Mouse (Mus musculus) limb, embryonic 11.5 days (tissue): ENCODE data around the gene Abl2. TPM values are rescaled to one million over a fixed set of nuclear protein-coding genes. Genes with fewer than 3 reads are reported as not detected.

Experiments used
- ATAC-seq: fragments of 200-750 bp; cut with Nextera tagmentation; 2 replicates; pipeline ENCODE4 v1.8.0; 2017; ENCODE audit warnings: low read depth; ENCODE audit not compliant: insufficient number of reproducible peaks, low FRiP score, low TSS enrichment
- DNase-seq: peaks from one replicate; pipeline ENCODE4 v3.0.0-alpha.2; 2015; ENCODE audit warnings: low spot score
- H3K27ac ChIP-seq: fragments of 300-500 bp; sonication (generic); replicated peaks from 2 replicates; pipeline ENCODE4 v1.5.1; 2014; ENCODE audit warnings: low read depth, mild to moderate bottlenecking, low read length
- H3K27me3 ChIP-seq: fragments of 300-500 bp; sonication (generic); 2 replicates; pipeline ENCODE4 v1.6.1; 2014; ENCODE audit warnings: mild to moderate bottlenecking, low read length, mixed read lengths; ENCODE audit not compliant: control insufficient read depth, insufficient read depth
- H3K36me3 ChIP-seq: fragments of 300-500 bp; sonication (generic); 2 replicates; pipeline ENCODE4 v1.6.1; 2014; ENCODE audit warnings: mild to moderate bottlenecking, low read length, moderate library complexity, mixed read lengths; ENCODE audit not compliant: control insufficient read depth, insufficient read depth
- H3K4me1 ChIP-seq: fragments of 300-500 bp; sonication (generic); 2 replicates; pipeline ENCODE4 v1.6.1; 2014; ENCODE audit warnings: low read length, mixed read lengths; ENCODE audit not compliant: control insufficient read depth, insufficient read depth
- H3K4me2 ChIP-seq: fragments of 300-500 bp; sonication (generic); 2 replicates; pipeline ENCODE4 v1.6.1; 2014; ENCODE audit warnings: low read depth, mild to moderate bottlenecking, moderate library complexity; ENCODE audit not compliant: severe bottlenecking
- H3K4me3 ChIP-seq: fragments of 300-500 bp; sonication (generic); 2 replicates; pipeline ENCODE4 v1.5.1; 2014; ENCODE audit warnings: low read depth, low read length
- H3K9ac ChIP-seq: fragments of 300-500 bp; sonication (generic); 2 replicates; pipeline ENCODE4 v1.6.1; 2014; ENCODE audit warnings: mild to moderate bottlenecking, low read length
- H3K9me3 ChIP-seq: fragments of 300-500 bp; sonication (generic); 2 replicates; pipeline ENCODE4 v1.6.1; 2016; ENCODE audit warnings: low read length; ENCODE audit not compliant: control insufficient read depth
- WGBS: fragments of 180-500 bp; shearing (Covaris S2); extraction: QIAGEN DNeasy Blood & Tissue Kit; methylation state at CpG from one replicate; pipeline ENCODE4 v1.1.7; 2014; 5-methylcytosine and 5-hydroxymethylcytosine counted together
- polyA plus RNA-seq: library from polyadenylated mRNA; unstranded; fragments of >200 nt; fragmentation: Nextera tagmentation; extraction: Ambion mirVana; gene quantifications from 2 replicates; pipeline ENCODE4 v1.2.1, GENCODE M21; 2014

Gene Abl2
- polyA plus RNA-seq, 1 experiment from 2014 or later = 5.9 TPM

GRCm38 (mm10) chr1:156672720-156673475 is 114.3 kb downstream of the Abl2 start:
- 12% methylated on average over 14 of the region's 14 CpGs for WGBS

DNA sequence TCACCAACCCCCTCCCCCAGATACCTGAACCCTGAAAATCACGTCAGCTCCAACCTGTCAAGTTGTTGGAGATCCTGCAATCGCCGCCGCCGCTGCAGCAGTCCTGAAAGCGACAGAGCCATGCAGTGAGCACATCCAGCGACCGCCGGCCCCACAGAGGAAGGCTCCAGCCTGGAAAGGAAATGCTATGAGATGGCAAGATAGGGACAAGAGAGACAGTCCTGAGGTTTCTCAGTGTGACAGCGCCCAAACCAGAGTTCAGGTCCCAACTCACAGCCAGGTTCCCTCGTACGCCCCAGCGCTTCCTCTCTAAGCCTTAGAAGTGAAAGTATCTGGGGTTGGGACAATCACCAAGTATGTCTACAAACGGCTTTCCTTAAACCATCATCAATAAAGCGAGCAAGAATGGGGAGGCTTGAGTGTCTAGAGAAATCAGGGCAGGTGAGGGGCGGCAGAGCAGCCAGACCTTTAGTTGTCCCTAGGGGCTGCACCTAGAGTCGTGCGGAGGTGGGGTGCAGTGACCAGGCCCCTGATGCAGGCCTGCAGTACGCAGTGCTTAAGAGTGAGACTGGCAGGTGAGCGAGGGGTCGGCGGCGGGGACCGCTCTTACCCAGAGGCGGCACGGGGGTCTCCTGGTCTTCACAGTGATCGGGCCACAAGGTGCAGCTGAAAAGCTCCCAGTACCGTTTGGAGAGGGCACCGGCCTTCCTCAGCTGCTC is 115.0 kb downstream of the Abl2 start:
- WGBS = 3% methylated on average over 29 of the region's 29 CpGs
- H3K9me3 ChIP-seq = no peaks in the 10 kb centered on the region
- H3K27ac ChIP-seq = no peak overlapping the region
- peaks cover 4% of the 10 kb centered on the region; the same call in 1 of the 2 replicates for H3K4me1 ChIP-seq
- H3K9ac ChIP-seq = peak overlapping the region; percentile 62
- H3K27me3 ChIP-seq = 0 out of 2 replicates have a peak, but pooled peaks cover 3% of the 10 kb centered on the region
- peak overlapping the region; percentile 98 for H3K4me2 ChIP-seq
- H3K36me3 ChIP-seq = no peaks in the 10 kb centered on the region
- peak overlapping the region; percentile 50 for H3K4me3 ChIP-seq
- no peak for ATAC-seq
- peak; percentile 56 for DNase-seq

More at GRCm38 (mm10) chr1:156672720-156673475, 114.3 kb downstream of the Abl2 start:
- Histone ChIP-seq H3K27ac (no peak overlapping the region), H3K4me3 (peak overlapping the region; percentile 50; the same call in 1 of the 2 replicates), H3K9me3 (no peaks in the 10 kb centered on the region), H3K36me3 (no peaks in the 10 kb centered on the region), H3K4me2 (peak overlapping the region; percentile 98), H3K4me1 (peaks cover 8% of the 10 kb centered on the region; the same call in 1 of the 2 replicates), H3K9ac (no peak overlapping the region), H3K27me3 (0 out of 2 replicates have a peak, but pooled peaks cover 3% of the 10 kb centered on the region)
- DNase-seq = no peak
- ATAC-seq = no peak

GRCm38 (mm10) chr1:156674195-156675000 is 115.8 kb downstream of the Abl2 start, which contains the start of gene Tor3a:
Gene Tor3a (minus strand): TSS chr1:156674356.
- Histone ChIP-seq H3K27ac (no peak within 1 kb of the TSS; the same call in 1 of the 2 replicates), H3K4me2 (peak within 1 kb of the TSS; percentile 98), H3K27me3 (0 out of 2 replicates have a peak, but pooled peaks cover 3% of the 10 kb centered on the region), H3K4me1 (0 out of 2 replicates have a peak, but pooled peaks cover 4% of the 10 kb centered on the region), H3K9me3 (no peaks in the 10 kb centered on the region), H3K9ac (peak within 1 kb of the TSS; percentile 62), H3K36me3 (no peaks in the 10 kb centered on the region), H3K4me3 (peak within 1 kb of the TSS; percentile 50)
- WGBS = 8% methylated on average over 37 of the region's 37 CpGs
- DNase-seq (peak; percentile 72), ATAC-seq (0 out of 2 replicates have a peak, but pooled peaks have one; percentile 49)

DNA sequence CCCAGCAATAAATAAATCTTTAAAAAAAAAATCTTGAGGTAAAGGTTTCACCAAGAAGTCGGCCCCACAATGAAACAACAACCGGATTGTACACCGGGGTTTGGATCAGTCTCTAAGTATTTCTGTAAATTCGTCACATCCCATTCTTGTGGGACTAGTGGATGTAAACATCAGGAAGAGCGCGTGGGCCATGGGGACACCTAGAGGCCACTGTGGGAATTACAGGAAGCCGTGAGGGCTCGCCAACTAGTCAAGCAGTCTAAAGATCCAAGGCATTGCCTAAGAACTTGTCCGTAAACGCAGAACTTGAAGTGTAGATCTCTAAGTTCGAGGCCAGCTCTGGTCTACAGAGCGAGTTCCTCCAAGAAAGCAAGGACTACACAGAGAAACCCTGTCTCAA is 117.6 kb downstream of the Abl2 start:
- ATAC-seq (no peak), DNase-seq (peak; percentile 81)
- 0 out of 2 replicates have a peak, but pooled peaks cover 3% of the 10 kb centered on the region for H3K27me3 ChIP-seq
- H3K36me3 ChIP-seq = 0 out of 2 replicates have a peak, but pooled peaks cover 2% of the 10 kb centered on the region
- H3K4me2 ChIP-seq = no peak overlapping the region
- H3K27ac ChIP-seq = no peak overlapping the region
- H3K4me3 ChIP-seq = no peak overlapping the region
- no peak overlapping the region for H3K9ac ChIP-seq
- 39% methylated on average over 12 of the region's 12 CpGs for WGBS
- 0 out of 2 replicates have a peak, but pooled peaks cover 4% of the 10 kb centered on the region for H3K4me1 ChIP-seq
- H3K9me3 ChIP-seq = no peaks in the 10 kb centered on the region

- Histone ChIP-seq H3K9me3 (no peaks in the 10 kb centered on the region), H3K27ac (no peak overlapping the region), H3K4me3 (no peak overlapping the region), H3K27me3 (0 out of 2 replicates have a peak, but pooled peaks cover 3% of the 10 kb centered on the region), H3K4me1 (0 out of 2 replicates have a peak, but pooled peaks cover 4% of the 10 kb centered on the region), H3K9ac (no peak overlapping the region), H3K36me3 (0 out of 2 replicates have a peak, but pooled peaks cover 2% of the 10 kb centered on the region), H3K4me2 (no peak overlapping the region)
- 92% methylated on average over 5 of the region's 5 CpGs for WGBS
- ATAC-seq = no peak
- DNase-seq = no peak
Observed at GRCm38 (mm10) chr1:156676596-156676995, 118.0 kb downstream of the Abl2 start.

DNA sequence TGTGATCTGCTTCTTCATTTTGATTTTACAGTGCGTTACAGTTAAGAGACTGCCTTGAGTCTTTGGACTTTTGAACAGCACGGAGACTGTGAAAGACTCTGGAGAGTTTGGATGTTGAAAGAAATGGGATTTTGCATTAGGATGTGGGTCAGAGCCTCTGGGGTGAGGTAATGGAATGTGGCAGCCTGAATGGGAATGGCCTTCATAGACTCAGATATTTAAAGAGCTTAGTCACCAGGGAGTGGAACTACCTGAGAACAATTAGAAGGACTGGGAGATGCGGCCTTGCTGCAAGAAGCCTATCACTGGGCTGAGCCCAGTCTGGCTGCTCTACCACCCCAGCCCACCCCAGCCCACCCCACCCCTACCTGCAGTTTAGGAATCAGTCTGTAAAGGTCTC is 118.6 kb downstream of the Abl2 start:
- no peak overlapping the region for H3K27ac ChIP-seq
- H3K9me3 ChIP-seq = no peaks in the 10 kb centered on the region
- H3K4me3 ChIP-seq = no peak overlapping the region
- H3K9ac ChIP-seq = no peak overlapping the region
- H3K4me2 ChIP-seq = no peak overlapping the region
- 0 out of 2 replicates have a peak, but pooled peaks cover 4% of the 10 kb centered on the region for H3K4me1 ChIP-seq
- H3K27me3 ChIP-seq = 0 out of 2 replicates have a peak, but pooled peaks cover 3% of the 10 kb centered on the region
- DNase-seq (no peak), ATAC-seq (no peak)
- H3K36me3 ChIP-seq = 0 out of 2 replicates have a peak, but pooled peaks cover 2% of the 10 kb centered on the region
- WGBS = 84% methylated on average over 3 of the region's 3 CpGs

DNA sequence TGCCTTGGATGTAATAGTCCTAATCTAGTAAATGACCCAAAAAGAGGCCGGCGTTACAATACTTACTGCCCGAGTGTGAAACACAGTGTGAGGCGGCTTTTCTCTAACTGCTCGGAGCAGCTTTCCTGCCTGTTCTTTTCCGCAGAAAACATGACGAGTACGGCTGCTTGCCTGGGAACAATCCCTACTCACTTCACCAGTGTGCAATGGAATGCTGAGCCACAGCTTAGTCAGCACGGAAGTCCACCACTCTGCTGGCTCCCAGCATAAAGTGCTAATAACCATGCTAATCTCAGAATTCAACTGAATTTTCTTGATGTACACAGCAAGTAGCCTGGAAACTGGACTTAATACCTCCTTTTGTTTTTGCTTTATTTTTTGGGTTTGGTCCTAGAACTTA is 121.0 kb downstream of the Abl2 start:
- Histone ChIP-seq H3K27me3 (no peaks in the 10 kb centered on the region), H3K4me3 (no peak overlapping the region), H3K9me3 (no peaks in the 10 kb centered on the region), H3K36me3 (0 out of 2 replicates have a peak, but pooled peaks cover 4% of the 10 kb centered on the region), H3K27ac (no peak overlapping the region), H3K4me2 (no peak overlapping the region), H3K4me1 (no peaks in the 10 kb centered on the region), H3K9ac (no peak overlapping the region)
- DNase-seq = no peak
- no peak for ATAC-seq
- WGBS = 90% methylated on average over 9 of the region's 9 CpGs
